Mouse (Mus musculus) megakaryocyte progenitor cell, adult 5-6 weeks (primary cell): ENCODE measurements at regions not wholly inside any gene's neighbourhood (a gene's known extent, or its start where the extent isn't known, plus 50 kb on each side); places are given as distances from the start of the nearest gene placed in this dataset.
"Not testable (repeated sequence)": the region's sequence is repeated elsewhere in the genome, so short reads cannot be mapped to it uniquely, and the experiment has no call there.

Experiments used
- ATAC-seq: replicated peaks from 2 replicates; pipeline ENCODE4 v1.8.0; 2016; ENCODE audit warnings: mild to moderate bottlenecking, moderate TSS enrichment, inconsistent platforms; ENCODE audit not compliant: poor library complexity

GRCm38 (mm10) chr13:28842811-28843210 lies 110.7 kb downstream of the Sox4 start:
- ATAC-seq, result peak; percentile 62

GRCm38 (mm10) chr13:28840142-28840541 lies 113.4 kb downstream of the Sox4 start:
- ATAC-seq, result no peak

GRCm38 (mm10) chr13:28839084-28839483 lies 114.4 kb downstream of the Sox4 start:
- peak; percentile 90 for ATAC-seq

- ATAC-seq, result no peak
Observed at GRCm38 (mm10) chr13:28838216-28838615, 115.3 kb downstream of the Sox4 start.

- ATAC-seq, result not testable (repeated sequence)
Observed at GRCm38 (mm10) chr13:28837196-28837595, 116.3 kb downstream of the Sox4 start.

GRCm38 (mm10) chr13:28833700-28834065 lies 119.8 kb downstream of the Sox4 start:
- no peak for ATAC-seq

- ATAC-seq, result peak; percentile 82
Observed at GRCm38 (mm10) chr13:28832855-28833699, 120.4 kb downstream of the Sox4 start.

- peak; percentile 86 for ATAC-seq
Observed at GRCm38 (mm10) chr13:28826284-28826683, 127.2 kb downstream of the Sox4 start.

- peak; percentile 72 for ATAC-seq
Observed at GRCm38 (mm10) chr13:28823985-28824384, 129.5 kb downstream of the Sox4 start.

GRCm38 (mm10) chr13:28823311-28823880 lies 130.1 kb downstream of the Sox4 start:
- ATAC-seq, result no peak

- ATAC-seq, result no peak
Observed at GRCm38 (mm10) chr13:28820868-28821533, 132.5 kb downstream of the Sox4 start.

GRCm38 (mm10) chr13:28814127-28814526 lies 139.4 kb downstream of the Sox4 start:
- ATAC-seq, result no peak

GRCm38 (mm10) chr13:28811667-28812575 lies 141.6 kb downstream of the Sox4 start:
- no peak for ATAC-seq

- no peak for ATAC-seq
Observed at GRCm38 (mm10) chr13:28811081-28811439, 142.5 kb downstream of the Sox4 start.

GRCm38 (mm10) chr13:28810326-28811080 lies 143.0 kb downstream of the Sox4 start:
- ATAC-seq, result no peak

GRCm38 (mm10) chr13:28805302-28805701 lies 148.2 kb downstream of the Sox4 start:
- ATAC-seq, result peak; percentile 61; the same call in 1 of the 2 replicates

- ATAC-seq, result no peak
Observed at GRCm38 (mm10) chr13:28801210-28801954, 152.1 kb downstream of the Sox4 start.

GRCm38 (mm10) chr13:28800676-28801075 lies 152.8 kb downstream of the Sox4 start:
- ATAC-seq, result no peak

GRCm38 (mm10) chr13:28799474-28799873 lies 154.0 kb downstream of the Sox4 start:
- ATAC-seq, result no peak
